Mouse (Mus musculus) left cerebral cortex, adult 9 months (tissue): ENCODE results near the gene Itga2.
A peak's percentile ranks its signal among the peaks of the same experiment; 100 is the strongest.

ENCODE experiments used
- DNase-seq, 2 experiments: peaks; one replicate each; pipeline ENCODE4 v3.0.0; 2022; ENCODE audit warnings: low spot score in 2 of 2

Gene Itga2

GRCm38 (mm10) chr13:114818513-114818912, 113.4 kb downstream of the Itga2 start:
- DNase-seq, result no peak

GRCm38 (mm10) chr13:114817751-114818360, 114.0 kb downstream of the Itga2 start, which contains the start of gene Mocs2:
Gene Mocs2 (plus strand): TSS chr13:114818236.
- peak; percentile 50 to 89 for DNase-seq

- DNase-seq, result no peak
Measured at GRCm38 (mm10) chr13:114809624-114810210, 122.2 kb downstream of the Itga2 start.

GRCm38 (mm10) chr13:114802971-114803370, 128.9 kb downstream of the Itga2 start:
- DNase-seq, result no peak

- no peak for DNase-seq
Measured at GRCm38 (mm10) chr13:114801857-114802256, 130.0 kb downstream of the Itga2 start.

- peak in 1 of 2 experiments; percentile 73 for DNase-seq
Measured at GRCm38 (mm10) chr13:114793250-114794030, 138.5 kb downstream of the Itga2 start.

GRCm38 (mm10) chr13:114791511-114791910, 140.4 kb downstream of the Itga2 start:
- no peak for DNase-seq
